Mouse (Mus musculus) neural tube, embryonic 15.5 days (tissue): Measurements from ENCODE around the gene Ubxn11. TPM values are rescaled to one million over a fixed set of nuclear protein-coding genes. Genes with fewer than 3 reads are reported as not detected.
A peak's percentile ranks its signal among the peaks of the same experiment; 100 is the strongest.
"Not testable (repeated sequence)": the region's sequence is repeated elsewhere in the genome, so short reads cannot be mapped to it uniquely, and the experiment has no call there.

Experiments
- ATAC-seq: fragments of 200-750 bp; cut with Nextera tagmentation; 2 replicates; pipeline ENCODE4 v1.8.0; 2017; ENCODE audit warnings: mild to moderate bottlenecking, moderate TSS enrichment, moderate library complexity; ENCODE audit not compliant: low FRiP score
- H3K27ac ChIP-seq: fragments of 300-500 bp; sonication (generic); replicated peaks from 2 replicates; pipeline ENCODE4 v1.5.1; 2015; ENCODE audit warnings: mild to moderate bottlenecking, inconsistent platforms
- H3K27me3 ChIP-seq: fragments of 300-500 bp; sonication (generic); replicated peaks from 2 replicates; pipeline ENCODE4 v1.6.1; 2015; ENCODE audit warnings: inconsistent platforms
- H3K36me3 ChIP-seq: fragments of 300-500 bp; sonication (generic); 2 replicates; pipeline ENCODE4 v1.6.1; 2015; ENCODE audit warnings: inconsistent platforms
- H3K4me1 ChIP-seq: fragments of 300-500 bp; sonication (generic); 2 replicates; pipeline ENCODE4 v1.6.1; 2015; ENCODE audit warnings: inconsistent platforms
- H3K4me2 ChIP-seq: fragments of 300-500 bp; sonication (generic); 2 replicates; pipeline ENCODE4 v1.6.1; 2015; ENCODE audit warnings: inconsistent platforms, mild to moderate bottlenecking, moderate library complexity
- H3K4me3 ChIP-seq: fragments of 300-500 bp; sonication (generic); replicated peaks from 2 replicates; pipeline ENCODE4 v1.5.1; 2015; ENCODE audit warnings: mild to moderate bottlenecking, inconsistent platforms
- H3K9ac ChIP-seq: fragments of 300-500 bp; sonication (generic); replicated peaks from 2 replicates; pipeline ENCODE4 v1.6.1; 2015; ENCODE audit warnings: mild to moderate bottlenecking, inconsistent platforms
- H3K9me3 ChIP-seq: fragments of 300-500 bp; sonication (generic); replicated peaks from 2 replicates; pipeline ENCODE4 v1.6.1; 2016; ENCODE audit warnings: inconsistent platforms
- WGBS: fragments of 180-500 bp; shearing (Covaris S2); methylation state at CpG from one replicate; pipeline ENCODE4 v1.1.7; 2015; ENCODE audit warnings: mixed read lengths; 5-methylcytosine and 5-hydroxymethylcytosine counted together
- polyA plus RNA-seq: library from polyadenylated mRNA; unstranded; fragments of >200 nt; fragmentation: Nextera tagmentation; extraction: Ambion mirVana; gene quantifications from 2 replicates; pipeline ENCODE4 v1.2.1, GENCODE M21; 2015

The Ubxn11 gene
- polyA plus RNA-seq, 1 experiment from 2014 or later = 19.4 TPM

DNA sequence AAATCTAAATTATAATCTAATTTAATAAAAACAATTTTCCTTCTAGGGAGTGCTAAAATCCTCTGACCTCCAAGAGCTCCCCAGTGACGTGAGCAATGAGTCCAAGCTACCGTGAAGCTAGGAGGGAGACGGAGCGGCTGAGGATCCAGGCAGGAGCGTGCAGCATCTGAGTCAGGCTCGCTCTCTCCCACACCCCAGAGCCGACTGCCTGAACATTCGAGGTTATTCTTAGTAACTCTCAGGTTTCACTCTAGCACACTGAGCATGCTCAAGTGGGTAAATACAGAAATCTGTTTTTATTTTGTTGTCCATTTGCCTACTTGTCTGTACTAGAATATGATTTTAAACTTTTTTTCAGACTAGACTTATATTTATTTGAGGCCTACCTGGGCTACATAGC is 54.4 kb downstream of the Ubxn11 start:
- Histone ChIP-seq H3K9ac (no peak overlapping the region), H3K36me3 (peaks cover 17% of the 10 kb centered on the region; the same call in 1 of the 2 replicates), H3K27me3 (no peaks in the 10 kb centered on the region), H3K4me2 (no peak overlapping the region), H3K4me3 (no peak overlapping the region), H3K9me3 (no peaks in the 10 kb centered on the region), H3K27ac (no peak overlapping the region), H3K4me1 (no peaks in the 10 kb centered on the region)
- ATAC-seq = no peak
- WGBS = 85% methylated on average over 8 of the region's 8 CpGs

GRCm38 (mm10) chr4:134157558-134157957 is 55.2 kb downstream of the Ubxn11 start:
- no peak overlapping the region for H3K9ac ChIP-seq
- no peak overlapping the region for H3K4me2 ChIP-seq
- ATAC-seq = no peak
- H3K27ac ChIP-seq = no peak overlapping the region
- H3K9me3 ChIP-seq = no peaks in the 10 kb centered on the region
- no peaks in the 10 kb centered on the region for H3K4me1 ChIP-seq
- 92% methylated on average over 2 of the region's 2 CpGs for WGBS
- H3K27me3 ChIP-seq = no peaks in the 10 kb centered on the region
- no peak overlapping the region for H3K4me3 ChIP-seq
- H3K36me3 ChIP-seq = peaks cover 11% of the 10 kb centered on the region; the same call in 1 of the 2 replicates

GRCm38 (mm10) chr4:134158774-134159173 is 56.4 kb downstream of the Ubxn11 start:
- 0 out of 2 replicates have a peak, but pooled peaks cover 3% of the 10 kb centered on the region for H3K36me3 ChIP-seq
- ATAC-seq = no peak
- H3K9me3 ChIP-seq = no peaks in the 10 kb centered on the region
- H3K4me3 ChIP-seq = no peak overlapping the region
- no peaks in the 10 kb centered on the region for H3K4me1 ChIP-seq
- H3K9ac ChIP-seq = no peak overlapping the region
- H3K27ac ChIP-seq = no peak overlapping the region
- no peak overlapping the region for H3K4me2 ChIP-seq
- no peaks in the 10 kb centered on the region for H3K27me3 ChIP-seq
- 74% methylated on average over 6 of the region's 6 CpGs for WGBS

- not testable (repeated sequence) for H3K36me3 ChIP-seq, ATAC-seq, H3K27ac ChIP-seq, H3K27me3 ChIP-seq, H3K9me3 ChIP-seq, H3K9ac ChIP-seq, H3K4me1 ChIP-seq
- Histone ChIP-seq H3K4me3 (peak overlapping the region; percentile 46), H3K4me2 (peak overlapping the region; percentile 64)
- WGBS = 9% methylated on average over 25 of the region's 30 CpGs
Measured at GRCm38 (mm10) chr4:134160071-134160470, 57.7 kb downstream of the Ubxn11 start.

- H3K27me3 ChIP-seq = no peaks in the 10 kb centered on the region
- no peak overlapping the region for H3K4me3 ChIP-seq
- no peak overlapping the region for H3K4me2 ChIP-seq
- no peak overlapping the region for H3K27ac ChIP-seq
- 96% methylated on average over 6 of the region's 6 CpGs for WGBS
- no peaks in the 10 kb centered on the region for H3K4me1 ChIP-seq
- no peaks in the 10 kb centered on the region for H3K9me3 ChIP-seq
- H3K9ac ChIP-seq = no peak overlapping the region
- no peak for ATAC-seq
- H3K36me3 ChIP-seq = no peaks in the 10 kb centered on the region
Measured at GRCm38 (mm10) chr4:134164591-134164990, 62.2 kb downstream of the Ubxn11 start.

- no peaks in the 10 kb centered on the region for H3K36me3 ChIP-seq
- H3K27ac ChIP-seq = no peak overlapping the region
- H3K9ac ChIP-seq = no peak overlapping the region
- H3K4me1 ChIP-seq = no peaks in the 10 kb centered on the region
- no peak for ATAC-seq
- WGBS = 82% methylated on average over 6 of the region's 6 CpGs
- H3K4me2 ChIP-seq = no peak overlapping the region
- H3K27me3 ChIP-seq = no peaks in the 10 kb centered on the region
- H3K9me3 ChIP-seq = no peaks in the 10 kb centered on the region
- no peak overlapping the region for H3K4me3 ChIP-seq
Measured at GRCm38 (mm10) chr4:134165024-134165423, 62.7 kb downstream of the Ubxn11 start.

GRCm38 (mm10) chr4:134165548-134166465 is 63.4 kb downstream of the Ubxn11 start:
- no peak overlapping the region for H3K27ac ChIP-seq
- no peak for ATAC-seq
- no peaks in the 10 kb centered on the region for H3K4me1 ChIP-seq
- H3K27me3 ChIP-seq = no peaks in the 10 kb centered on the region
- 81% methylated on average over 3 of the region's 3 CpGs for WGBS
- no peaks in the 10 kb centered on the region for H3K36me3 ChIP-seq
- no peak overlapping the region for H3K4me3 ChIP-seq
- no peaks in the 10 kb centered on the region for H3K9me3 ChIP-seq
- no peak overlapping the region for H3K9ac ChIP-seq
- no peak overlapping the region for H3K4me2 ChIP-seq

DNA sequence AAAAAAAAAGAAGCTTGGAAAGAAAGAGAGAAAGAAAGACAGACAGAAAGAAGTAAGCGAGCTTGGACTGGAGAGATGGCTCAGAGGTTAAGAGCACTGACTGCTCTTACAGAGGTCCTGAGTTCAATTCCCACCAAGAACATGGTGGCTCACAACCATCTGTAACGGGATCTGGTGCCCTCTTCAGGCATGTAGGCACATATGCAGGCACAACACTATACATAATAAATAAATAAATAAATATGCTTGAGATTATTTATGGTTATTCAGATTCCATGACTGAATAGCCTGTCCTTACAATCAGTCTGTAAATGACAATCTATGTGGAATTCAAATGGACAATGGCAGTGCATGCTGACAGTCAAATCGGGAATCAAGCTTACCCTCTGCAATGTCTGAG is 64.5 kb downstream of the Ubxn11 start:
- no peaks in the 10 kb centered on the region for H3K36me3 ChIP-seq
- 95% methylated on average over 3 of the region's 3 CpGs for WGBS
- no peaks in the 10 kb centered on the region for H3K27me3 ChIP-seq
- no peak overlapping the region for H3K27ac ChIP-seq
- no peak for ATAC-seq
- no peak overlapping the region for H3K4me2 ChIP-seq
- H3K9me3 ChIP-seq = no peaks in the 10 kb centered on the region
- no peak overlapping the region for H3K4me3 ChIP-seq
- no peak overlapping the region for H3K9ac ChIP-seq
- H3K4me1 ChIP-seq = no peaks in the 10 kb centered on the region

DNA sequence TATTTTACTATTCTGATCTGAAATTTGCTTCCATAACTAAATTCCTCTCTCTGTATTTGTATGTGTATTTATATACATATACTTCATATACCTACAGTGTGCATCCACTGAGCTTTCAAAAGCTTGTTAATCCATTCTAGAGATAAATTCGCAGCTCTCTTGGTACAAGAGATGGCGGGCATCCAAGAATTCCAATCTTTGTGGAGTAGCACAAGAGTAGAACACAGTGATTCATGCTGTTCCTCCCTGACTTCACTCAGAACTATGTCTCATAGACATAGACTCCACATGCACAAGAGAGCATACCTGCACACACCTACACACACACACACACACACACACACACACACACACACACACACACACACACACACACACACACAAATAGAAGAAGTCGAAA is 70.0 kb downstream of the Ubxn11 start:
- no peak for ATAC-seq
- no peaks in the 10 kb centered on the region for H3K9me3 ChIP-seq
- WGBS = 84% methylated on average over 3 of the region's 3 CpGs
- H3K9ac ChIP-seq = no peak overlapping the region
- no peak overlapping the region for H3K27ac ChIP-seq
- H3K4me2 ChIP-seq = no peak overlapping the region
- H3K27me3 ChIP-seq = no peaks in the 10 kb centered on the region
- H3K4me3 ChIP-seq = no peak overlapping the region
- no peaks in the 10 kb centered on the region for H3K4me1 ChIP-seq
- no peaks in the 10 kb centered on the region for H3K36me3 ChIP-seq

Other genes with a start within 250 kb of the Ubxn11 start
- gene Rps6ka1, start 214.8 kb upstream of the Ubxn11 start, polyA plus RNA-seq = 23.7 and 38.8 TPM in 2 replicates
- 921 and 1,163 TPM in 2 replicates for gene Hmgn2, start 133.9 kb upstream of the Ubxn11 start, polyA plus RNA-seq
- gene Dhdds, start 101.7 kb upstream of the Ubxn11 start, polyA plus RNA-seq = 47.0 and 47.4 TPM in 2 replicates
- gene Lin28a, start 83.7 kb upstream of the Ubxn11 start, polyA plus RNA-seq = 0.19 and 0.37 TPM in 2 replicates
- gene Zfp683, start 48.7 kb upstream of the Ubxn11 start, polyA plus RNA-seq = not detected in 2 replicates
- gene Crybg2, start 41.8 kb upstream of the Ubxn11 start, polyA plus RNA-seq = 2.5 and 3.7 TPM in 2 replicates
- gene Cd52, start 7.5 kb upstream of the Ubxn11 start, polyA plus RNA-seq = 5.6 and 29.0 TPM in 2 replicates
- 436 and 479 TPM in 2 replicates for gene Sh3bgrl3, start 26.2 kb downstream of the Ubxn11 start, polyA plus RNA-seq
- 18.9 and 34.8 TPM in 2 replicates for gene Cep85, start 84.5 kb downstream of the Ubxn11 start, polyA plus RNA-seq
- gene Gm7534, start 100.4 kb downstream of the Ubxn11 start, polyA plus RNA-seq = not detected in 2 replicates
- not detected in 2 replicates for gene Catsper4, start 124.8 kb downstream of the Ubxn11 start, polyA plus RNA-seq
- 0.20 and 1.4 TPM in 2 replicates for gene Cnksr1, start 135.8 kb downstream of the Ubxn11 start, polyA plus RNA-seq
- gene E130218I03Rik, start 141.1 kb downstream of the Ubxn11 start, polyA plus RNA-seq = 0.42 TPM in 1 of 2 replicates, not detected in the other
- gene Zfp593, start 143.0 kb downstream of the Ubxn11 start, polyA plus RNA-seq = 13.9 and 14.8 TPM in 2 replicates
- not detected in 2 replicates for gene Gm30191, start 144.4 kb downstream of the Ubxn11 start, polyA plus RNA-seq
- 14.2 and 17.0 TPM in 2 replicates for gene Grrp1, start 151.5 kb downstream of the Ubxn11 start, polyA plus RNA-seq
- 32.1 and 33.9 TPM in 2 replicates for gene Pdik1l, start 185.3 kb downstream of the Ubxn11 start, polyA plus RNA-seq
- gene Trim63, start 212.6 kb downstream of the Ubxn11 start, polyA plus RNA-seq = 1.2 and 1.4 TPM in 2 replicates
- 0.14 and 0.20 TPM in 2 replicates for gene Slc30a2, start 240.6 kb downstream of the Ubxn11 start, polyA plus RNA-seq